Mouse (Mus musculus): Measurements from ENCODE around the gene E130116L18Rik.
"Not testable (repeated sequence)": the region's sequence is repeated elsewhere in the genome, so short reads cannot be mapped to it uniquely, and the experiment has no call there.

E130116L18Rik gene

DNA sequence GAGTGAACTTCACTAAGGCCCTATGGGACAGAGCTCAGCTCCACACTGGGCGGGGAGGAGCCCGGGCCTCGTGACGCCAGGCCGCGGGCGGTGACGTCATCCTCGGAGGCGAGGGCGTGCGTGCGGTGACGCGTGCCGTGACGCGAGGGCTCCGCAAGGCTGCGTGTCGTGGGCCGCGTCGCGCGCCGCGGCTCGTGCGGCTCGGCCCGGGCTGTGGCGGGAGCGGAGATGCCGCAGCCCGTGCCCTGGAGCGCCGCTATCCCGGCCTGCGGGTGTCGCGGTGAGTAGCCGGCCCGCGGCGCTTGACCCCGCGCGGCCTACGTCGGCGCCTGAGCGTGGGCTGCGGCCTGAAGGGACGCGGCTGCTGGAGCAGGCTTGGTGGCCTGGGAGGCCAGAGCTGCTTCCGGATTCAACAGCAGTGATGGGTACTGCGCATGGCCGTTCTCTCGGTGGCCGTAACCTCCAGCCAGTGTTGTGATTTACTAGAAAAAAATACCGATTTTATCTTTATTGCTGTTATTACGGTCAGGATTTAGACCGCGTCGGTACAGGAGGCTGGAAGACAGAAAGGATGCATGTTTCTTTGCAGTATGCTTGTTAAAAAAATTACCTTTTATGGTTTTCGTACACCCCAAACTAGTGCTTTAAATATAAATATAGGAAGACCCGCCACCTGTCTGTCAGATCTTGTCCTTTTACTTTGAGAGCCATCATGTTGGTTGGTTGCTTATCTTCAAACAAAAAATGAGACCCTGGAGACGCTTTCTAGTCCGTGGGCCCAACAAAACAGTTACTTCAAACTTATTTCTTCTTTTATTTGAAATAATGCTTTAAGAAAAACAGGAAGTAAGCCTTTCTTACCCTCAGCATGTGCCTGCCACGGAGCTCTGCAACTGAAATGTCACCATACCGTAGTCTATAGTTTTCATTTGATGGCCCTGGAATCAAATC is at the start of gene E130116L18Rik:
E130116L18Rik (minus strand) TSS at position 402 of the 951 bp plus-strand sequence.
- DNase-seq (ENCODE audit: low read depth, low spot score): peak; percentile 92

DNA sequence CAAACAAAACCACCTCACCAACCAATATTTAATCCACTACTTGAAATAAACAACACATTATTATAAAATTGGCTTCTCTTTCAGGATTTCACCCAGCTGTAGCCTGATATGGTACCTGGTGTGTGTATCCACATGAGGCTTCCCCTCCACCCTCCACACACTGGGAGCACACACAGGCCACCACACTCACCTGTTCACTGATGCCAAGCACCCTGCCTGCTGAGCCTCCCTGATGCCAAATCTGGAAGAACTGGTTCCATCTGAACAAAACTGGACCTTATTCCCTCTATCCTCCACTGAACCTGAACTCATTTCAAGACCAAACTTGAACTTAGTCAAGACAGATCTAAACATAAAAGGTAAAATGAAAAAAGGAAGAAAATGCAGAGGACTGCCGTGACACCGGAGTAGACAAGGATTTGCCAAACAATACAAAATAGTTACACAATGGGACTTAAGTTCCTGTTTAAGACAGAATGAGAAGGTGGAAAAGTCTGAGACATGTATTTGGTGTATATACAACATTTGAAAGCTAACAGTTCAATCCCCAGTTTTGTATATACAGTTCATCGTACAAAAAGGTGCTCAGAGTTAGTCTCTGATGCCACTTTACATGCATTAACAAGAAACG is 45.4 kb upstream of the E130116L18Rik start:
- no peak for DNase-seq (ENCODE audit: low read depth, low spot score)

- DNase-seq (ENCODE audit: low read depth, low spot score): no peak
Observed at GRCm38 (mm10) chr5:25262266-25262665, 39.3 kb upstream of the E130116L18Rik start.

DNA sequence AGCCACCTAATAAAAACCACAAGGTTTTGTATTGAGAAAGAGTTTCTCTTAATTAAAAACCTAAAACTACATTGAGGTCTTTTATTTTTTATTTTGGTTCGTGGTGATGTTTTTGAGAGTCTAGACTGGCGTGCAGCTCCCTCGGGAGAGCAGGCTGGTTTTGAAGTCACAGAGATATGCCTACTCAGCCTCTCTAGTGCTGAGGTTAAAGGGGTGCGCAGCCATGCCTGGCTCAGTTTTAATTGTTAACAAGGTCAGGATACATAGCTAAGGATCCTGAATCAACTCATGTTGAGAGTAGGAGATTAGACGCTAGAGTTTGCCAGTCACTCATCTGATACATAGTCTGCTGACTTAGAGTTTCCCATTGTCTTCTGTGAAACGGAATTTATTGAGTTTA is 38.5 kb upstream of the E130116L18Rik start:
- no peak for DNase-seq (ENCODE audit: low read depth, low spot score)

GRCm38 (mm10) chr5:25256686-25257085 is 33.7 kb upstream of the E130116L18Rik start:
- no peak for DNase-seq (ENCODE audit: low read depth, low spot score)

DNA sequence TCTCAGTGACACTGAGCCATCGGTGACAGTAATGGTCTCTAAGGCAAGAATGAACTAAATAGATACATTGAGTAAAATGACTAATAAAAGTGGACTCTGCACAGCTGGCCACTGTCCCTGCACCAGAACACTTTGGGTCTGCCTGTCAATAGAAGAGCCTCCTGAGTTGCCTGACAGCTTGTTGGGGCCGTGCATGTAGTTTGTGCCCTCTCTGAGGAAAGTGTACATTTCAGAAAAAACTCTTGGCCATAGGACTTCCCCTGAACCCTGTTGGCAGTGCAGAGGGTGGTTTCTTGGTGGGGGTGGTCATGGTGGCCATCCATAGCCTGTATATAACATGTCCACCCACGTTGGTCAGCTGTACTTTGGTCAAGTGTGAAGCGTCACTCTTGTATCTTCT is 31.5 kb upstream of the E130116L18Rik start:
- no peak for DNase-seq (ENCODE audit: low read depth, low spot score)

DNA sequence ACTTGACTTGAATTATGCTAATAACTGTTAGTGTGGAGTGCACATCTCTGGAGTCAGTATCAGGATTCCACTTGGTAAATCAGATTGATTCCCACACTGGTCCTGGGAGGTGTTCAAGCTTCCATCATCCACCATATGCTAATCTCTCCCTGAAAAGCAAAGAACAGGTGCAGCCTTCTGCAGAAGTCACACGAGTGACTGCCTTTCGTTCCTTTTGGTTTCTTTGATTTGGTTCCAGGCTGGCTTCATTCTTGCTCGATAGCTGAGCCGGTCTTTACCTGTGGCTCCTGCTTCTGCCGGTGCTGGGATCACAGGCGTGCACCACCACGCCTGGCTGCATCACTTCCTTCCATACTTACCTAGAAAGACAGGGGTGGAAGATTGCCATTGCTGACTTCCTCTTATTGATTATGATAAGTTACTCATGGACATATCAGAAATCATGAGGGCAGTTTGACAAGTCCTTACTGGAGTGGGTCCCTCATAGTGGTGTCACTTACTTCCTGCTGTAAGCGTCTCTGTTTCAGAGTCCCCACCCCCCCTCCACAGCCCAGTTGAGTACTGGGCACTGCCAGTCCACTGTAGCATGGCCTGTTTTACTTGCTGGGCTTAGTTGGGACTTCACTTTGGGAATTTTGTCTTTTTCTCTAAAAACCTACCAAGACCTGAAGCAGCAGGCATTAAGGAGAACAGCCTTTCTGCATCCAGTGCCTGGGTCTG is 30.0 kb upstream of the E130116L18Rik start:
- DNase-seq (ENCODE audit: low read depth, low spot score): no peak

GRCm38 (mm10) chr5:25252423-25252822 is 29.5 kb upstream of the E130116L18Rik start:
- no peak for DNase-seq (ENCODE audit: low read depth, low spot score)

DNA sequence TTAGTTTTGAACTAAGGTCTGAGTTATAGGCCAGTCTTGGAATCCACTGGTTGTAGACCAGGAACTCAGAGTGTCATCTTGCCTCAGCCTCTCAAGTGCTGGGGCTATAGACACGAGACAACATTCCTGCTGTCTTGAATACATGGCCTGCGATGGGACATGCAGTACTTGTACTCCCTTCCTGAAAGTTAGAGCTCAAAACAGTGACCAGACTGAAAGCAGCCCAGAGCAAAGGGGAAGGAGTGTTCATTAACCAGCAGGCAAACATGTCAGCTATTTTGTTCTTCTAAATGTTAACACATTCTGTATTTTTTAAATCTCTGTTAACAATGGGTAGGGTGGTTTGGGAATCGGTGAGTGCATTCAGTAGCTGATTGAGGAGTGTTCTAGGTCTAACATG is 24.1 kb upstream of the E130116L18Rik start:
- DNase-seq (ENCODE audit: low read depth, low spot score): no peak

DNA sequence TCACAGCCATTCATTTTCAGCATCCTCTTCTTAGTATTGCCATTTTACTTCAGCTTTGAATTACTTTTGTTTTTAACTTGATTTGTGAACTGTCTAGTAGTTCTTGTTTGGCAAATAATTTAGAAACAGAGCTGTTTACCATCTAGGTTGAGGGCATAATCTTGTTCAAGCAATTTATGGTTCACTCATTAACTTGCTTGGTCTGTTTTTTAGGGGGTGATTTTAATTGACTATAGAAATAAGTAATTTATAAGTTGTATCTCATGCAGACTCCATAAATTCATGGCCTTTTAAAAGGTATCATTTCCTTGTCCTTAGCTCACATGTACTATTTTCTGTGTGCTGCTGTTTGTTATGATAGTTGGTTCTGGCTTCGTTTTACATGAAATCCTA is 23.5 kb upstream of the E130116L18Rik start:
- no peak for DNase-seq (ENCODE audit: low read depth, low spot score)

GRCm38 (mm10) chr5:25245806-25246472 is 23.0 kb upstream of the E130116L18Rik start:
- no peak for DNase-seq (ENCODE audit: low read depth, low spot score)

GRCm38 (mm10) chr5:25243101-25243500 is 20.1 kb upstream of the E130116L18Rik start:
- DNase-seq (ENCODE audit: low read depth, low spot score): no peak

DNA sequence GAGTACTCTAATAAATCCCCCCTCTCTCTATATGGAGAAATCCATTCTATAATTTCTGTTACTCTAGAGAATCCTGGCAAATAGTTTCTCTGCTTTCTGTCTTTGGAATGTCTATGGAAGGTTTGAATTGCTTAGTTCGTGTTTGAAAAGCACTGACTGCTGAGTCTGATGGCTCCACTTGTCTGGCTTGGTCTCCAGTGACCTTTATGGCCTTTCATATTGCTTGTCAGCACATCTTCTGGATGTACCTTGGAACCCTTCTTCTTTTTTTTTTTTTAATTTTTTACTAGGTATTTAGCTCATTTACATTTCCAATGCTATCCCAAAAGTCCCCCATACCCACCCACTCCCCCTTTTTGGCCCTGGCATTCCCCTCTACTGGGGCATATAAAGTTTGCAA is 1.4 kb upstream of the E130116L18Rik start:
- DNase-seq (ENCODE audit: low read depth, low spot score): not testable (repeated sequence)

DNA sequence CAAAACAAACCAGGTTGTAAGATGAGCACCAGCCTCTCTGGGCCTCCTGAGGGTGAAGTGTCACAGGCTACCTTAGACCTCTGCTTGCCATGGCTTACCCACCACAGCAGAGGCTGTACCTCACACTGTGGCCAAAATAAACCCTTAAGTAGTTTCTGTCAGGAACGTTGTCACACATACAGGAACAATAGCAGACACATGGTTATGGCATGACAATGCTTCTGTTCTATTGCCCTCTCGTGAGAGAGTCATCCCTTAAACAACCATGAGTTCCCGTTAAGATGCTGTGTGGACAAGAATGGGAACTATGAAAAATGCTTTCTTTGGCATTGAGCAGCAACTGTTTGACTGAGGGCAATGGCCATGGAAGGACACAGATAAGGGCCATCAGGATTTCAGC is 1.3 kb downstream of the E130116L18Rik start, which contains the start of gene Galnt11:
Galnt11 (plus strand) TSS at position 301 of the 400 bp plus-strand sequence.
- DNase-seq (ENCODE audit: low read depth, low spot score): no peak

- no peak for DNase-seq (ENCODE audit: low read depth, low spot score)
Observed at GRCm38 (mm10) chr5:25215006-25215405, 7.9 kb downstream of the E130116L18Rik start.

DNA sequence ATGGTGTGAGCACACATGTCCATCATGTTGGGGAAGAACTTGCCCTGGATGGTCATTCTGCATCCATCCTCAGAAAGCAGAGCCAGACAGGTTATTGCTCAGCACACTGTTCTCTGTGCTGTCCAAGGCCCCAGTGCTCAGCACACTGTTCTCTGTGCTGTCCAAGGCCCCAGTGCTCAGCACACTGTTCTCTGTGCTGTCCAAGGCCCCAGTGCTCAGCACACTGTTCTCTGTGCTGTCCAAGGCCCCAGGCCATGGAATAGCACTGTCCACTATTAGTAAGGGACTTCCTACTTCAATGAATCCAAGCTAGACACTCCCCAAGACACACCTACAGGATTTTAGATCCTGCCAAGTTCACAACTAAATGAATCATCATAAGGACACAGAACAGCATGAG is 9.7 kb downstream of the E130116L18Rik start:
- not testable (repeated sequence) for DNase-seq (ENCODE audit: low read depth, low spot score)

DNA sequence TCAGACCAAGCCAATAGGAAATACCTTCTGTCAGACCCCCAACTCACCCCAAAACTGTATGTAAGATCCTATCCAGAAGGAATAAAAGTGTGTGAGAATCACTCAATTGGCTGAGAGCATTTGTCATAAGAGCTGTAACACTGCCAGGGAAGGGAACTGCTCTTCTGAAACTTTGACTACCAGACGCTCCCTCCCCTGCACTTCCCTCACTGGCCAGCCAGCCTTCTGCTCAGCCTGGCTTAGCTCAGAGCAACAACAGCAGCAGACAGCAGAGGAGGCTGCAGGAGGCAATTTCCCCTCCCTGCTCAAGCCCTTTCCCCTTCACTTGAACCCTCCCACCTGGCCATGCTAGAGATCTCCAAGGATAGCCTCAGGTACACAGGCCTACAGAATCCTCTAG is 11.1 kb downstream of the E130116L18Rik start:
- no peak for DNase-seq (ENCODE audit: low read depth, low spot score)

- DNase-seq (ENCODE audit: low read depth, low spot score): no peak
Observed at GRCm38 (mm10) chr5:25190521-25190920, 32.4 kb downstream of the E130116L18Rik start.

GRCm38 (mm10) chr5:25188802-25189201 is 34.2 kb downstream of the E130116L18Rik start:
- DNase-seq (ENCODE audit: low read depth, low spot score): peak; percentile 51

GRCm38 (mm10) chr5:25187727-25188126 is 35.2 kb downstream of the E130116L18Rik start:
- DNase-seq (ENCODE audit: low read depth, low spot score): no peak

GRCm38 (mm10) chr5:25184594-25184993 is 38.4 kb downstream of the E130116L18Rik start:
- no peak for DNase-seq (ENCODE audit: low read depth, low spot score)

Data from A20 (cell line).